Mouse (Mus musculus) G1E (cell line): ENCODE data around the gene Brwd1.
"Not testable (repeated sequence)": the region's sequence is repeated elsewhere in the genome, so short reads cannot be mapped to it uniquely, and the experiment has no call there.

Experiments used
- CTCF ChIP-seq: IDR thresholded peaks from 2 replicates; pipeline ENCODE4 v1.5.1; 2012; ENCODE audit warnings: low read depth, low read length, inconsistent platforms, mixed read lengths
- GATA1 ChIP-seq: IDR thresholded peaks from 2 replicates; pipeline ENCODE4 v1.6.1; 2012; ENCODE audit warnings: borderline replicate concordance, low read length, inconsistent platforms, mixed read lengths
- GATA2 ChIP-seq: IDR thresholded peaks from 2 replicates; pipeline ENCODE4 v1.6.1; 2012; ENCODE audit warnings: low read depth, low read length, inconsistent platforms, borderline replicate concordance
- POLR2AphosphoS5 ChIP-seq: IDR thresholded peaks from 2 replicates; pipeline ENCODE4 v1.6.1; 2012; ENCODE audit warnings: low read depth, low read length, inconsistent platforms; ENCODE audit not compliant: insufficient replicate concordance
- TAL1 ChIP-seq: conservative IDR thresholded peaks from 2 replicates; pipeline ENCODE4 v1.6.1; 2012; ENCODE audit warnings: low read depth, low read length, inconsistent platforms, mixed read lengths

DNA sequence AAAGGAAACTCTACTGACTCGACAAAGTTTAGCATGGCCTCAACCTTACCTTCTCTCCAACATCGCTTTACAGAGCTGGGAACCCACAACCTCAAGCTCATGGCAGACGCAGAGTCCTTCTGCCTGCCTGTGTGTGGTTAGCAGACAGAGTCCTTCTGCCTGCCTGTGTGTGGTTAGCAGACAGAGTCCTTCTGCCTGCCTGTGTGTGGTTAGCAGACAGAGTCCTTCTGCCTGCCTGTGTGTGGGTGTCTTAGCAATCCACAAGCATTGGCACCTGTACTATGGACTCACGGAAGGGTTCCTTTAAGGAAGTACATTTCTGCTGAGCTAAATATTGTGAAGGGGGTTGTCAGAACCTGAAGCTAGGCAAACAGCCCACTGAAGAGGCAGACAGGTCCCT is 87.8 kb downstream of the Brwd1 start:
- not testable (repeated sequence) for TF ChIP-seq GATA1, CTCF, POLR2AphosphoS5, TAL1, GATA2
